Mouse (Mus musculus): ENCODE results near the gene Vstm4. TPM values are rescaled to one million over a fixed set of nuclear protein-coding genes. Genes with fewer than 3 reads are reported as not detected.

Gene Vstm4
- polyA plus RNA-seq, 1 experiment from 2014 or later, result 43.6 TPM

- Histone ChIP-seq H3K4me3 (ENCODE audit: low read depth, low read length) (no peak overlapping the region), H3K36me3 (ENCODE audit: control insufficient read depth, insufficient read depth, low read length) (0 out of 2 replicates have a peak, but pooled peaks cover 3% of the 10 kb centered on the region), H3K9me3 (ENCODE audit: control insufficient read depth, low read depth, low read length) (no peaks in the 10 kb centered on the region), H3K9ac (replicated peaks; ENCODE audit: low read depth, low read length) (no peak overlapping the region), H3K27ac (ENCODE audit: low read length) (no peak overlapping the region), H3K4me2 (replicated peaks; ENCODE audit: low read depth, low read length) (no peak overlapping the region), H3K4me1 (ENCODE audit: control insufficient read depth, insufficient read depth, low read length) (no peaks in the 10 kb centered on the region), H3K27me3 (ENCODE audit: control insufficient read depth, insufficient read depth, low read length) (no peaks in the 10 kb centered on the region)
- no peak for ATAC-seq (ENCODE audit: insufficient number of reproducible peaks, insufficient read depth, low FRiP score, low read depth)
- WGBS, result 90% methylated on average over 2 of the region's 2 CpGs
Observed at GRCm38 (mm10) chr14:32896896-32897295, 40.3 kb downstream of the Vstm4 start.

GRCm38 (mm10) chr14:32903203-32903602 lies 46.6 kb downstream of the Vstm4 start:
- H3K9me3 ChIP-seq (ENCODE audit: control insufficient read depth, low read depth, low read length), result no peaks in the 10 kb centered on the region
- H3K4me2 ChIP-seq (replicated peaks; ENCODE audit: low read depth, low read length), result no peak overlapping the region
- WGBS, result 63% methylated on average over 3 of the region's 3 CpGs
- ATAC-seq (ENCODE audit: insufficient number of reproducible peaks, insufficient read depth, low FRiP score, low read depth), result no peak
- no peaks in the 10 kb centered on the region; the same call in 1 of the 2 replicates for H3K4me1 ChIP-seq (ENCODE audit: control insufficient read depth, insufficient read depth, low read length)
- H3K27ac ChIP-seq (ENCODE audit: low read length), result no peak overlapping the region
- H3K9ac ChIP-seq (replicated peaks; ENCODE audit: low read depth, low read length), result no peak overlapping the region
- H3K4me3 ChIP-seq (ENCODE audit: low read depth, low read length), result no peak overlapping the region
- H3K27me3 ChIP-seq (ENCODE audit: control insufficient read depth, insufficient read depth, low read length), result no peaks in the 10 kb centered on the region
- no peaks in the 10 kb centered on the region for H3K36me3 ChIP-seq (ENCODE audit: control insufficient read depth, insufficient read depth, low read length)

GRCm38 (mm10) chr14:32906545-32906944 lies 50.0 kb downstream of the Vstm4 start:
- H3K36me3 ChIP-seq (ENCODE audit: control insufficient read depth, insufficient read depth, low read length), result no peaks in the 10 kb centered on the region
- no peaks in the 10 kb centered on the region for H3K27me3 ChIP-seq (ENCODE audit: control insufficient read depth, insufficient read depth, low read length)
- H3K9me3 ChIP-seq (ENCODE audit: control insufficient read depth, low read depth, low read length), result no peaks in the 10 kb centered on the region
- WGBS, result 70% methylated on average over 3 of the region's 3 CpGs
- H3K4me1 ChIP-seq (ENCODE audit: control insufficient read depth, insufficient read depth, low read length), result no peaks in the 10 kb centered on the region; the same call in 1 of the 2 replicates
- H3K4me3 ChIP-seq (ENCODE audit: low read depth, low read length), result no peak overlapping the region
- no peak overlapping the region for H3K9ac ChIP-seq (replicated peaks; ENCODE audit: low read depth, low read length)
- H3K27ac ChIP-seq (ENCODE audit: low read length), result no peak overlapping the region
- no peak for ATAC-seq (ENCODE audit: insufficient number of reproducible peaks, insufficient read depth, low FRiP score, low read depth)
- H3K4me2 ChIP-seq (replicated peaks; ENCODE audit: low read depth, low read length), result no peak overlapping the region

DNA sequence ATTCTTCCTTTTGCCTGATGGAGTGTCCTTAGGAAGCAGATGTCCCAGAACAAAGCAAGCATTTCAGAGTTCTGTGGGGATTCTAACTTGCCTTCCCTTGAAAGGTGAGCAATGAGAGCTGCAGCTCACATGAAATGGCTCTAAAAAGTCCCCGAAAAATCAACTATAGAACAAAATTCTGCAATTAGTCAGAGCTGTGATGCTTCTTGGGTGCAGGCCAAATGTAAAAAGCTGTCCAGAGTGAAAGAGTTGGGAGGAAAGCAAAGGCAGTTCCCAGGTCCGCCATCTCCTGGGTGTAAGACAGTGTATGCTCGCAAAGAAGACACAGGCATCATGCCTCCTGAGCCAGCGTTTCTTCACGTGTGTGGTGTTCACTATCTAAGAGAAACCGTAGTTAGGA lies 52.6 kb downstream of the Vstm4 start:
- no peak overlapping the region for H3K9ac ChIP-seq (replicated peaks; ENCODE audit: low read depth, low read length)
- no peak for ATAC-seq (ENCODE audit: insufficient number of reproducible peaks, insufficient read depth, low FRiP score, low read depth)

DNA sequence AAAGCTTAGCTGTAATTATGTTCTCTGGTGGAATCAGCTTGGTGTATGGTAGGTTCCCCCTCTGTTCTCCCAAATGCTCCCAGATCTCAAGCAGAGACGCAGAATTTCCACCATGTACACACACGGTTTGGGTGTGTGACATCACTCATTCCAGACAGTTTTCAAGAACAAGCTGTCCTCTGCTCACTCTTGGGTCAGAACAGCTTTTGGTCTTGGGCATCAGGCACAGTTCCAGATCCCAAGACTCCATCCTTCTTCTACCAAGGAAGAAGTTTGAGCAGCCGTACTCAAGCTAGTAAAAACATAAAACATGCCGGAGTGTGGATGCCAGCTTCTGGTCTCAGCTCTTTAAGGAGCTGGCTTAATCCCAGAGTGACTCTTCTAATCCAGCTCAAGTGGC lies 54.6 kb downstream of the Vstm4 start:
- WGBS, result 86% methylated on average over 4 of the region's 4 CpGs
- no peak overlapping the region for H3K27ac ChIP-seq (ENCODE audit: low read length)
- ATAC-seq (ENCODE audit: insufficient number of reproducible peaks, insufficient read depth, low FRiP score, low read depth), result no peak
- H3K4me1 ChIP-seq (ENCODE audit: control insufficient read depth, insufficient read depth, low read length), result no peaks in the 10 kb centered on the region; the same call in 1 of the 2 replicates
- no peaks in the 10 kb centered on the region for H3K36me3 ChIP-seq (ENCODE audit: control insufficient read depth, insufficient read depth, low read length)
- H3K27me3 ChIP-seq (ENCODE audit: control insufficient read depth, insufficient read depth, low read length), result no peaks in the 10 kb centered on the region
- H3K4me3 ChIP-seq (ENCODE audit: low read depth, low read length), result no peak overlapping the region
- H3K4me2 ChIP-seq (replicated peaks; ENCODE audit: low read depth, low read length), result no peak overlapping the region
- H3K9ac ChIP-seq (replicated peaks; ENCODE audit: low read depth, low read length), result no peak overlapping the region
- H3K9me3 ChIP-seq (ENCODE audit: control insufficient read depth, low read depth, low read length), result no peaks in the 10 kb centered on the region

More for the DNA sequence above, 52.6 kb downstream of the Vstm4 start:
- Histone ChIP-seq H3K36me3 (ENCODE audit: control insufficient read depth, insufficient read depth, low read length) (no peaks in the 10 kb centered on the region), H3K4me2 (replicated peaks; ENCODE audit: low read depth, low read length) (no peak overlapping the region), H3K4me3 (ENCODE audit: low read depth, low read length) (no peak overlapping the region), H3K4me1 (ENCODE audit: control insufficient read depth, insufficient read depth, low read length) (no peaks in the 10 kb centered on the region; the same call in 1 of the 2 replicates), H3K27me3 (ENCODE audit: control insufficient read depth, insufficient read depth, low read length) (no peaks in the 10 kb centered on the region), H3K9me3 (ENCODE audit: control insufficient read depth, low read depth, low read length) (no peaks in the 10 kb centered on the region), H3K27ac (ENCODE audit: low read length) (no peak overlapping the region)
- 69% methylated on average over 6 of the region's 6 CpGs for WGBS

- ATAC-seq (ENCODE audit: insufficient number of reproducible peaks, insufficient read depth, low FRiP score, low read depth), result peak; percentile 53; the same call in 1 of the 2 replicates
- Histone ChIP-seq H3K4me3 (ENCODE audit: low read depth, low read length) (no peak overlapping the region), H3K9me3 (ENCODE audit: control insufficient read depth, low read depth, low read length) (no peaks in the 10 kb centered on the region), H3K27ac (ENCODE audit: low read length) (peak overlapping the region; percentile 30; the same call in 1 of the 2 replicates), H3K36me3 (ENCODE audit: control insufficient read depth, insufficient read depth, low read length) (no peaks in the 10 kb centered on the region), H3K4me2 (replicated peaks; ENCODE audit: low read depth, low read length) (no peak overlapping the region), H3K9ac (replicated peaks; ENCODE audit: low read depth, low read length) (no peak overlapping the region), H3K27me3 (ENCODE audit: control insufficient read depth, insufficient read depth, low read length) (no peaks in the 10 kb centered on the region), H3K4me1 (ENCODE audit: control insufficient read depth, insufficient read depth, low read length) (0 out of 2 replicates have a peak, but pooled peaks cover 3% of the 10 kb centered on the region)
- 36% methylated on average over 2 of the region's 2 CpGs for WGBS
Observed at GRCm38 (mm10) chr14:32915360-32915759, 58.8 kb downstream of the Vstm4 start.

- H3K36me3 ChIP-seq (ENCODE audit: control insufficient read depth, insufficient read depth, low read length), result no peaks in the 10 kb centered on the region
- no peak for ATAC-seq (ENCODE audit: insufficient number of reproducible peaks, insufficient read depth, low FRiP score, low read depth)
- H3K4me2 ChIP-seq (replicated peaks; ENCODE audit: low read depth, low read length), result no peak overlapping the region
- 0 out of 2 replicates have a peak, but pooled peaks cover 3% of the 10 kb centered on the region for H3K4me1 ChIP-seq (ENCODE audit: control insufficient read depth, insufficient read depth, low read length)
- H3K9ac ChIP-seq (replicated peaks; ENCODE audit: low read depth, low read length), result no peak overlapping the region
- H3K27me3 ChIP-seq (ENCODE audit: control insufficient read depth, insufficient read depth, low read length), result no peaks in the 10 kb centered on the region
- no peak overlapping the region for H3K4me3 ChIP-seq (ENCODE audit: low read depth, low read length)
- 95% methylated on average over 1 of the region's 1 CpGs for WGBS
- no peak overlapping the region for H3K27ac ChIP-seq (ENCODE audit: low read length)
- H3K9me3 ChIP-seq (ENCODE audit: control insufficient read depth, low read depth, low read length), result no peaks in the 10 kb centered on the region
Observed at GRCm38 (mm10) chr14:32917919-32918318, 61.4 kb downstream of the Vstm4 start.

DNA sequence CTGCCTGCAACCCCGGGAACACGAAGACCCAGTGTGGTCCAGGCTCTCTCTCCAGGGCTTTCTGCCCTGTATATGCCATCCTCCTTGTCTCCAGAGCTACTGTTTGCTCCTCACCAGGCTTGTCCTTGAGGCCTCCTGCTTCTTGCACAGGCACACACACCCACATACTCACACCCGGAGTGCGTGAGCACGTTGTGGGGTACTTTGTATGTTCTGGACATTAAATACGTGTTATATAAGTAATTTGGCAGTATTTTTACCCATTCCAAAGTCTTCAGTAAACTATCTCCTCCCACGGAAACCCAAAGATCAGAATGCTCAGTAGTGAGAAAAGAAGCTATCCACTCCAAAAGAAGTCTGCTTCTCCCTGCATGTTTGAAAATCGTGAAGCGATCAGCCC lies 67.3 kb downstream of the Vstm4 start:
- no peak for ATAC-seq (ENCODE audit: insufficient number of reproducible peaks, insufficient read depth, low FRiP score, low read depth)
- H3K9ac ChIP-seq (replicated peaks; ENCODE audit: low read depth, low read length), result no peak overlapping the region
- no peak overlapping the region for H3K27ac ChIP-seq (ENCODE audit: low read length)
- no peaks in the 10 kb centered on the region for H3K36me3 ChIP-seq (ENCODE audit: control insufficient read depth, insufficient read depth, low read length)
- no peaks in the 10 kb centered on the region for H3K9me3 ChIP-seq (ENCODE audit: control insufficient read depth, low read depth, low read length)
- H3K4me1 ChIP-seq (ENCODE audit: control insufficient read depth, insufficient read depth, low read length), result no peaks in the 10 kb centered on the region
- 59% methylated on average over 9 of the region's 9 CpGs for WGBS
- no peak overlapping the region for H3K4me2 ChIP-seq (replicated peaks; ENCODE audit: low read depth, low read length)
- no peak overlapping the region for H3K4me3 ChIP-seq (ENCODE audit: low read depth, low read length)
- H3K27me3 ChIP-seq (ENCODE audit: control insufficient read depth, insufficient read depth, low read length), result no peaks in the 10 kb centered on the region

- no peak for ATAC-seq (ENCODE audit: insufficient number of reproducible peaks, insufficient read depth, low FRiP score, low read depth)
- Histone ChIP-seq H3K36me3 (ENCODE audit: control insufficient read depth, insufficient read depth, low read length) (no peaks in the 10 kb centered on the region), H3K4me3 (ENCODE audit: low read depth, low read length) (no peak overlapping the region), H3K27ac (ENCODE audit: low read length) (no peak overlapping the region), H3K4me1 (ENCODE audit: control insufficient read depth, insufficient read depth, low read length) (no peaks in the 10 kb centered on the region), H3K4me2 (replicated peaks; ENCODE audit: low read depth, low read length) (no peak overlapping the region), H3K9ac (replicated peaks; ENCODE audit: low read depth, low read length) (no peak overlapping the region), H3K9me3 (ENCODE audit: control insufficient read depth, low read depth, low read length) (no peaks in the 10 kb centered on the region), H3K27me3 (ENCODE audit: control insufficient read depth, insufficient read depth, low read length) (no peaks in the 10 kb centered on the region)
- 85% methylated on average over 10 of the region's 10 CpGs for WGBS
Observed at GRCm38 (mm10) chr14:32931709-32932108, 75.2 kb downstream of the Vstm4 start.

All from stomach, embryonic 14.5 days (tissue).